Mouse (Mus musculus) ES-E14 (cell line): ENCODE data around the gene Slc44a4.

Experiments used
- CHD2 ChIP-seq: IDR thresholded peaks from 2 replicates; pipeline ENCODE4 v1.6.1; 2014; ENCODE audit warnings: mild to moderate bottlenecking, low read depth, low read length, inconsistent platforms
- MAFK ChIP-seq: IDR thresholded peaks from 2 replicates; pipeline ENCODE4 v1.6.1; 2014; ENCODE audit warnings: mild to moderate bottlenecking, low read depth, low read length, inconsistent platforms; ENCODE audit not compliant: insufficient read depth
- ZC3H11A ChIP-seq: IDR thresholded peaks from 2 replicates; pipeline ENCODE4 v1.6.1; 2012; ENCODE audit warnings: low read depth, mild to moderate bottlenecking, inconsistent platforms, low read length, borderline replicate concordance

DNA sequence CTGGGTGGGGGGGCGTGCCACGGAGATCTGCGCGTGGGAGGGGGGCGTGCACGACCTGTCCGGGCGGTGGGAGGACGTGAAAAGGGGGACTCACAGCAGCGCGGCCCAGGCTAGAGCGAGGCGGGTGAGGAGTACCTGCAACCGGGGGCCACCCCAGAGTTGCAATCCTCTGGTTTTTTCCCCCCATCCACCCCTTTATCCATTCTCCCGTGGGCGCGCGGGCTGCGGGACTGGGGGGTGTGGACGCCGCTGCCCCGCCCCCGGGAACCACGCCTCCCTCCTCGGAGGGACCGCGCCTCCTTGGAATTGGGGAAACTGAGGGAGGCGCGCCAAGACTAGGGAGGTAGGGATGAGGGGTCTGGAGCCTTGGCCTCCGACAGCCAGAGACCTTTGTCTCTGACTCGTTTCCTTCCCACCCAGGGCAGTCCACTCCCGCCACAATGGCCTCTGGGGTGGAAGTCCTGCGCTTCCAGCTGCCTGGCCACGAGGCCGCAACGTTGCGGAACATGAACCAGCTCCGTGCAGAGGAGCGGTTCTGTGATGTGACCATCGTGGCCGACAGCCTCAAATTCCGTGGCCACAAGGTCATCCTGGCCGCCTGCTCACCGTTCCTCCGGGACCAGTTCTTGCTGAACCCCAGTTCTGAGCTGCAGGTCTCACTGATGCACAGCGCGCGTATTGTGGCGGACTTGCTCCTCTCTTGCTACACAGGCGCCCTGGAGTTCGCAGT, 19.3 kb upstream of the Slc44a4 start:
- TF ChIP-seq CHD2 (no peak), MAFK (no peak), ZC3H11A (no peak)
